Mouse (Mus musculus): ENCODE data around the gene Hmgn3. TPM values are rescaled to one million over a fixed set of nuclear protein-coding genes. Genes with fewer than 3 reads are reported as not detected.

Hmgn3 gene
- total RNA-seq, 2 experiments from 2014 or later = 68.1 to 82.2 TPM

GRCm38 (mm10) chr9:83103785-83104184, 42.7 kb downstream of the Hmgn3 start:
- intact Hi-C loops (cut with DNase I) = no loop called here
- no peak for DNase-seq (ENCODE audit: low spot score in 2 of 2)

DNA sequence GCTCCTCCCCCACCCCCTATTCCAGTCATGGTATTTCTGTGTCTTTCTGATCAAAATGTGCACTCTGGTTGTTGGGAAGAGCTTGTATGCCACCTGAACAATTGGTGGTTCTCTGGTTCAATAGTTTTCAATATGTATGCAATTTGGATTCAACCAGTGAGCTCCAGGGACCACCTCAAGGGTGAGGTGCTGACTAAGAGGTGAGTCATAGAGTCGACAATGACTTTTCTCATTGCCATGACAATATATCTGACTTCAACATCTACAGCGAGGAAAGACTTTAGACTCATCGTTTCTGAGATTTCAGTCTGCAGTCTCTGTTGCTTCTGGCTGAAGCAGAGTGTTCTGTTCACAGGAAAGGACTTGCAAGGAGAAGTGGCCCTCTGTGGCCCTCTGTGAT, 44.8 kb downstream of the Hmgn3 start:
- intact Hi-C loops (cut with DNase I) = no loop called here
- DNase-seq (ENCODE audit: low spot score in 2 of 2) = no peak

DNA sequence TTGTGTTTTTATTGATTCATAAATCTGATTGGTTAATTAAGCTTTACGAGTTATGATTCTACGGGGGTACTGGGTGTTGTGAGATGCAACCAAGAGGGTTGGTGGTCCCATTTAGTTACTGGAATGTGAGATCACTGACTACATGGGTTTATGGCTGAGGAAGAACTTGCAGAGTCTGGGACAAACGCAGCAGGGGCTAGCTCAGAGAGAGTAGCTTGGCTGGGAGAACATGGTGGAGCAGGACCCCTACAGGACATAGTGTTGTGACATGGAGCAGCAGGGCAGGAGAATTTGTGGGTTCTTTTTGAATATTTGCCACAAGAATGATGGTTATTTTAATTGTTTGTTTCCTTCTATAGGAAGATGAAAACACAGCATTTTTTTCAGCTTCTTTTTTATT, 45.7 kb downstream of the Hmgn3 start:
- intact Hi-C loops (cut with DNase I) = no loop called here
- DNase-seq (ENCODE audit: low spot score in 2 of 2) = no peak

- DNase-seq (ENCODE audit: low spot score in 2 of 2) = no peak
Measured at GRCm38 (mm10) chr9:83098652-83099307, 47.7 kb downstream of the Hmgn3 start.

GRCm38 (mm10) chr9:83097816-83098215, 48.7 kb downstream of the Hmgn3 start:
- intact Hi-C loops (cut with DNase I) = no loop called here
- no peak for DNase-seq (ENCODE audit: low spot score in 2 of 2)

More at GRCm38 (mm10) chr9:83098652-83099307, 47.7 kb downstream of the Hmgn3 start:
- intact Hi-C loops (cut with DNase I) = no loop called here

DNA sequence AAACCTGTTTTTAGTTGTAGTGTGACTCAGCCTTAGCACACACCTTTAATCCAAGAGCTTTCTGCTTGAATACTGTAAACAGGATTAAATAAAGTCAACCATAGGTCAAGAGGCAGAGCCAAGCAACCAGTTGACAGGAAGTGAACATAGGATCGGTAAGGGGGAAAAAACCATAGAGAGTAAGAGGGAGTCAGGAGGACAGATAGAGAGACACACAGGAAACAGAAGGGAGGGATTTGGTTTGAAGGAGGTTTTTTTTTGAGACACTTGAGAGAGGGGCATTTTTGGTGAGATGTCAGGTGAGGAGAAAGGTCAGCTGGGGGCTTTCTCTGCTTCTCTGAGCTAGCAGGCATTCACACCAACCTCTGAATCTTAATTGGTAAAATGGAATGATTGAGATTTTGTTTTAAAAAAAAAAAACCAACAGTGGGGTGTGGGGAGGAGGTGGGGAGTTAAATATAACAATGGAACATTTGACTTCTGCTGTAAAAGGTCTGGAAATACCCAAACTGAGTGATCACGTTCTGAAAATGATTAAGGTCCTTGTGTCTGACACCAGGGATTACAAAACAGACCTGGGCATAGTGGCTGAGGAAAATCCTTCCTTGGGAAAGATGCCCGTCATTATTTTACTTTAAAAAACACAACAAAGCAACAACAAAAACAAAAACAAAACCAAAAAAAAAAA, 51.7 kb downstream of the Hmgn3 start:
- intact Hi-C loops (cut with DNase I) = no loop called here
- DNase-seq (ENCODE audit: low spot score in 2 of 2) = no peak

DNA sequence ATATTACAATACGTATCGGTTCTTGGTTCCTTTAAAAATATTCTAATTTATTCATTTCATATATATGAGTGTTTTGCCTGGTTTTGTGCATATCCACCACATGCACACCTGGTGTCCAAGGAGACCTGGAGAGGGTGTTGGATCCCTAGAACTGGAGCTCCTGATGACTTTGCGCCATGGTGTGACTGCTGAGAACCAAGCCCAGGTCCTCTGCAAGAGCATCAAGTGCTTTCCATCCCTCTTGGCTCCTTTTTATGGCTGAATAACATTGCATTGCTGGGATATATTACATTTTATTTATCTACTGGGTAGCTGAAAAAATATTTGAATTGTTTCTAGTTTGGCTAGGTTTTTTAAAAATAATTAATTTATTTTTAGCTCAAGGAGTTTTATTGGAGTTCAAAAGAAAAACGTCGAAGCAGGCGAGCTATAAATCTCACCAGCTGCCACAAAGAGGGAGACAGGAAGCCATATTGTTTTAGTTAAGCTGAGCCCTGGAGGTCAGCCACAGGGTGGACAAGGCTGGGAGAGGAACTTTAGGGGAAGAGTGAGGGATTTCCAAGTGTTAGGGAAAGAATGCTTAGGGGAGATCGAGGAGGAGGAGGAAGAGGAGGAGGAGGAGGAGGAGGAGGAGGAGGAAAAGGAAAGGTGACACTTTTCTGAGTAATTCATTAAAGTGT, 62.6 kb downstream of the Hmgn3 start:
- intact Hi-C loops (cut with DNase I) = no loop called here
- DNase-seq (ENCODE audit: low spot score in 2 of 2) = no peak

DNA sequence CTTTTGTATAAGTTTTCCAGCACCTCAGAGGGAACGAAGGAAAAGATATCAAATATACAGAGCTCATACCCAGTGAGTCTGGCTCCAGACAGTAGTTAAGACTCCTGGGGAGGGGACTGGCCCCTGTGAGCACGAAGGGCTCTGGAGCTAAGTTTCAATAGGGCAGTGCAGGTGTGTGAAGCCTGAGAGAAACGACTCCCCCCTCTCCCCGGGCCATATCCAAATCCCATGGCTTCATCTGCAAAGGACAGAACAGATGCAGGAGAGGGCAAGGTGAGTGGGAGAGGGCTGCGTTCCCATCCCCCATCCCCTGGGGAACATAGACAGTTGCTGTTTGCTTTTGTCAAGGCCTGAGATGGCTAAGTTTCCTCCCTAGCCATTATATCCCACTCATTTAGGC, 63.4 kb downstream of the Hmgn3 start:
- intact Hi-C loops (cut with DNase I) = no loop called here
- DNase-seq (ENCODE audit: low spot score in 2 of 2) = no peak

DNA sequence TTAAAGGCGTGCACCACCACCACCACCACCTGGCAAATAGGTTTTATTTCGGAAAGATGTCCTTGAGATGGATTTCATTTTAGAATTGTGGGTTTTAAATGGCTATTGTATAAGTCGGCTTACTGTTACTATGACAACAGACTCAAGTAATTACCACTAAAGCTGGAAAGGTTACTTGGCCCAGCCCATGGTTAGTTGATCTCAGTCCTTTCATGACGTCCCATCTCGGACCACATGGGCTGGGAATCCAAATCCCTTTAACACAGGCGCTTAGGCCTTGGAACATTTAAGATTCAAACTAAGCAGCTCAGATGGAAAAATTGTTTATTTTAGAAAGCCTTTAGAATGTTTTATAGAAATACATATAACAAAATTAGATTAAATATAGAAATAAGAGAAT, 64.2 kb downstream of the Hmgn3 start:
- intact Hi-C loops (cut with DNase I) = no loop called here
- DNase-seq (ENCODE audit: low spot score in 2 of 2) = no peak

- no peak for DNase-seq (ENCODE audit: low spot score in 2 of 2)
- intact Hi-C loops (cut with DNase I) = no loop called here
Measured at GRCm38 (mm10) chr9:83079724-83080123, 66.8 kb downstream of the Hmgn3 start.

DNA sequence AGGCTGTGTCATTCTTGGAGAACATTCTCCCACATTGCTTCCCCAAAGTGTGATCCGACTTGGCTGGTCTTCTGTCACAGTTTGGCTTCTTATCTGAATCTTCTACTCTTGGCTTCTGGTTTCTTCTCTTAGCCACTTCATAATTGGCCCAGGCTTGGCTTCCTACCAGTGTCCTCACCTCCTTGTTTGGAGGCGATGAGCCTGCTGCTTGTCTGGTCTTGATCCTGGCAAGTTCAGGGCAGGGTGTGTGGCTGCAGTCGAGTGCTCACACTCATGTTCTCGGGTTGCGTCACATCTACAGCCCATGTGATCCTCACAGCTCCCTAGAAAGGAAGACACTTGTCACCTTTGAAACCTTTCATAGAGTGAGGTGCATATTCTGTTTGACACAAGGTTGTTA, 78.2 kb downstream of the Hmgn3 start:
- no peak for DNase-seq (ENCODE audit: low spot score in 2 of 2)
- intact Hi-C loops (cut with DNase I) = no loop called here

DNA sequence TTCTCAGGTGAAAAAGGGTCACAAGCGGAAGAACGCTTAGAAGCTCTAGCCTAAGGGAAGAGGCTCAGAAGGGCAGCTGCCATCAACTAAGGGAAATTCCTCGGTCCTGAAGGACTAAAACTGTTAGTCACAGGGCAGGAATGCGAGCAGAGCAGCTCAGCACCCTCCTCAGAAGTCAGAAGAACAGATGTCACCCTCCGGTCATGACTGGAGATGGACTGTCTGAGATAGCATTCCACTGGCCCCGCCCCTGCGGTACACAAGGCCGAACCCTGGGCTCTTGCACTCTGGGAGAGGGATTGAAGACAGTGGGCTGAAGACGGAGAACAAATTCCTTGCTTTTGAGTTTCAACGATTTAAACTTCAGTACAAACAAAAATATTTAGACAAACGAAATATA, 85.2 kb downstream of the Hmgn3 start:
- no peak for DNase-seq (ENCODE audit: low spot score in 2 of 2)
- intact Hi-C loops (cut with DNase I) = no loop called here

Other genes starting within 250 kb of the Hmgn3 start
- gene Phip, start 171.2 kb downstream of the Hmgn3 start, total RNA-seq (2021) = 10 to 100 TPM; 58.5 to 84.6 TPM